Mouse (Mus musculus) midbrain, embryonic 16.5 days (tissue): Measurements from ENCODE around the gene Creb3l4. TPM values are rescaled to one million over a fixed set of nuclear protein-coding genes. Genes with fewer than 3 reads are reported as not detected.

Experiments used
- ATAC-seq: fragments of 200-750 bp; cut with Nextera tagmentation; 2 replicates; pipeline ENCODE4 v1.8.0; 2017; ENCODE audit warnings: moderate TSS enrichment
- H3K27ac ChIP-seq: fragments of 300-500 bp; sonication (generic); 2 replicates; pipeline ENCODE4 v1.5.1; 2014; ENCODE audit warnings: mild to moderate bottlenecking, low read length, mixed read lengths
- H3K27me3 ChIP-seq: fragments of 300-500 bp; sonication (generic); 2 replicates; pipeline ENCODE4 v1.6.1; 2014; ENCODE audit warnings: low read depth, low read length, mixed read lengths; ENCODE audit not compliant: control insufficient read depth, insufficient read depth
- H3K36me3 ChIP-seq: fragments of 300-500 bp; sonication (generic); 2 replicates; pipeline ENCODE4 v1.6.1; 2014; ENCODE audit warnings: mild to moderate bottlenecking, low read length, moderate library complexity, mixed read lengths; ENCODE audit not compliant: control insufficient read depth, insufficient read depth
- H3K4me1 ChIP-seq: fragments of 300-500 bp; sonication (generic); 2 replicates; pipeline ENCODE4 v1.6.1; 2014; ENCODE audit warnings: mild to moderate bottlenecking, low read length, mixed read lengths; ENCODE audit not compliant: control insufficient read depth, insufficient read depth
- H3K4me2 ChIP-seq: fragments of 300-500 bp; sonication (generic); 2 replicates; pipeline ENCODE4 v1.6.1; 2014; ENCODE audit warnings: mild to moderate bottlenecking, low read length, mixed read lengths
- H3K4me3 ChIP-seq: fragments of 300-500 bp; sonication (generic); 2 replicates; pipeline ENCODE4 v1.5.1; 2014; ENCODE audit warnings: low read depth, mild to moderate bottlenecking, low read length, moderate library complexity, mixed read lengths
- H3K9ac ChIP-seq: fragments of 300-500 bp; sonication (generic); 2 replicates; pipeline ENCODE4 v1.6.1; 2014; ENCODE audit warnings: low read depth, low read length, mixed read lengths
- H3K9me3 ChIP-seq: fragments of 300-500 bp; sonication (generic); replicated peaks from 2 replicates; pipeline ENCODE4 v1.6.1; 2014; ENCODE audit warnings: mild to moderate bottlenecking, low read length, mixed read lengths; ENCODE audit not compliant: control insufficient read depth, poor library complexity, severe bottlenecking
- WGBS: fragments of 180-500 bp; shearing (Covaris S2); extraction: QIAGEN DNeasy Blood & Tissue Kit; methylation state at CpG from one replicate; pipeline ENCODE4 v1.1.7; 2014; 5-methylcytosine and 5-hydroxymethylcytosine counted together
- polyA plus RNA-seq: library from polyadenylated mRNA; unstranded; fragments of >200 nt; fragmentation: Nextera tagmentation; extraction: Ambion mirVana; gene quantifications from 2 replicates; pipeline ENCODE4 v1.2.1, GENCODE M21; 2015

Creb3l4 gene
- polyA plus RNA-seq, 1 experiment from 2014 or later: 1.1 TPM

DNA sequence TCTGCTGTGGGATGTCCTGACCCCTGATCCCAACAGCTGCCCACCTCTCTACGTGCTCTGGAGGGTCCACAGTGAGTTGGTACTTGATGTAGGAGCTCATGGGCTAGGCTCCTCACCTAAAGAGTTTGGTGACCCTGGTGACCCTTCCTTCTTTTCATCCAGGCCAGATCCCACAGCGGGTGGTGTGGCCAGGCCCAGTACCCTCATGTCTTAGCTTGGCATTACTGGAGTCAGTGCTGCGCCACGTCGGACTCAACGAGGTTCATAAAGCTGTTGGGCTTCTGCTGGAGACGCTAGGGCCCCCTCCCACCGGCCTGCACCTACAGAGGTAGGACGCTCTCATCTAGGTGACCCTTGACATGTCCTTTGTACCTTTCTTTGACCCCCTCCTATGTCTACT, 35.9 kb upstream of the Creb3l4 start:
- WGBS: 95% methylated on average over 9 of the region's 9 CpGs
- no peaks in the 10 kb centered on the region for H3K9me3 ChIP-seq
- no peaks in the 10 kb centered on the region for H3K27me3 ChIP-seq
- no peak overlapping the region for H3K4me3 ChIP-seq
- H3K4me2 ChIP-seq: no peak overlapping the region
- H3K9ac ChIP-seq: no peak overlapping the region
- no peak for ATAC-seq
- peaks cover 34% of the 10 kb centered on the region for H3K36me3 ChIP-seq
- H3K27ac ChIP-seq: no peak overlapping the region
- no peaks in the 10 kb centered on the region for H3K4me1 ChIP-seq

- no peak overlapping the region for H3K9ac ChIP-seq
- peaks cover 34% of the 10 kb centered on the region for H3K36me3 ChIP-seq
- ATAC-seq: no peak
- no peaks in the 10 kb centered on the region for H3K27me3 ChIP-seq
- no peaks in the 10 kb centered on the region for H3K9me3 ChIP-seq
- no peak overlapping the region for H3K4me2 ChIP-seq
- H3K4me1 ChIP-seq: no peaks in the 10 kb centered on the region
- H3K27ac ChIP-seq: no peak overlapping the region
- H3K4me3 ChIP-seq: no peak overlapping the region
- 96% methylated on average over 10 of the region's 10 CpGs for WGBS
Measured at GRCm38 (mm10) chr3:90278211-90278610, 34.9 kb upstream of the Creb3l4 start.

DNA sequence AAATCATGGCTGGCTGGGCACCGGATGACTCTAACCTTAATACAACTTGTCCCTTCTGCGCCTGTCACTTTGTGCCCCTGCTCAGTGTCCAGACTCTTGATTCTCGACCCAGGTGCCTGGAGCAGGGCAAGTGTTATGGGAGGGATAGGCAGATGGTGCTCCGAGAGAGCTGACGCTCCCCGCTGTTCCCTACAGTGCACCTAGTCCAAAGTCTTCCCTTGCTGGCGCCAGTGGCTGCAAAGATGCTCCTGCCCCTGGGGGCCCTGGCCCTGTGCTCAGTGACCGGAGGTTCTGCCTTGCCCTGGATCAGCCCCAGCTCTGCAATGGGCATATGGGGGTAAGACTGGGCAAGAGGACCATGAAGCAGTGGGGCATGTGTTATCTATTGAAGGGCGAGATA, 34.5 kb upstream of the Creb3l4 start:
- no peak overlapping the region for H3K4me2 ChIP-seq
- H3K27ac ChIP-seq: no peak overlapping the region
- H3K4me1 ChIP-seq: no peaks in the 10 kb centered on the region
- 90% methylated on average over 9 of the region's 9 CpGs for WGBS
- H3K27me3 ChIP-seq: no peaks in the 10 kb centered on the region
- no peak overlapping the region for H3K9ac ChIP-seq
- no peaks in the 10 kb centered on the region for H3K9me3 ChIP-seq
- H3K4me3 ChIP-seq: no peak overlapping the region
- no peak for ATAC-seq
- H3K36me3 ChIP-seq: peaks cover 36% of the 10 kb centered on the region

- no peak for ATAC-seq
- no peak overlapping the region for H3K4me3 ChIP-seq
- WGBS: 47% methylated on average over 16 of the region's 16 CpGs
- H3K4me1 ChIP-seq: no peaks in the 10 kb centered on the region
- no peak overlapping the region for H3K4me2 ChIP-seq
- H3K9ac ChIP-seq: no peak overlapping the region
- no peaks in the 10 kb centered on the region for H3K9me3 ChIP-seq
- no peaks in the 10 kb centered on the region for H3K27me3 ChIP-seq
- H3K36me3 ChIP-seq: peaks cover 40% of the 10 kb centered on the region
- no peak overlapping the region for H3K27ac ChIP-seq
Measured at GRCm38 (mm10) chr3:90276858-90277257, 33.5 kb upstream of the Creb3l4 start.

DNA sequence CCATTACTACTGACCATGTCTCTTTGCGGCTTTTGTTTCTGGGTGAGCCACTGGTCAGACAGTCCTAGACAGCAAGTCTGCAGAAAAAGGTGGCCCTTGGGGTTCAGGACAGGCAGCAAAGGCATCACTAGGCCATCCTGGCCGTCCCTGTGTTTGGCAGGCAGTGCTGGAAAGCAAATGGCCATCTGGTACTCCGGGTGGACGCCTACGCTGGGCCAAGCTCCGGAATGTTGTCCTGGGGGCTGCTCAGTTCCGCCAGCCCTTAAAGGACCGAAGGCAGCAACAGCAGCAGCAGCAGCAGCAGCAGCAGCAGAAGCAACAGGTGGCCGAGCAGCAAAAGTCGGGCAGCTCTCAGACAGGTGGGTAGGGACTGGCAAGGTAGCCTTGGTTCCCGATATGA, 32.0 kb upstream of the Creb3l4 start:
- Histone ChIP-seq H3K9me3 (no peaks in the 10 kb centered on the region), H3K27me3 (no peaks in the 10 kb centered on the region), H3K9ac (no peak overlapping the region), H3K36me3 (peaks cover 31% of the 10 kb centered on the region), H3K4me1 (no peaks in the 10 kb centered on the region), H3K27ac (no peak overlapping the region), H3K4me3 (no peak overlapping the region), H3K4me2 (no peak overlapping the region)
- no peak for ATAC-seq
- 93% methylated on average over 11 of the region's 11 CpGs for WGBS

DNA sequence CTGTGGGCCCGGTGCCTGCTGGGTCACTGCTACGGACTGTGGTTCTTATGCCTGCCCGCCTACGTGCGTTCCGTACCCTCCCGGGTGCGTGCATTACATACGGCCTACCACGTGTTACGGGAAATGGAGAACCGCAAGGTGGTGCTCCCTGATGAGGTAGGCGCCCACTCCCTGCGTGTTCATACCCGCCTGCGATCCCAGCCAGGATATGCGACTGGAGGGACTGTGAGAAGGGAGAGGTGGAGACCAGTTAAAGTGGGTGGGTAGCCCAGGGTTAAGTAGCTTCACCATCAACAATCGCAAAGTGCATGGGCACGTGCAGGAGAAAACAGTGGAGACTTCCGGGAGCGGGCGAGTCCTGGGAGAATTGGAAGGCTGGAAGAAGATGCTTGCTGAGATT, 30.5 kb upstream of the Creb3l4 start:
- H3K9ac ChIP-seq: no peak overlapping the region
- no peak overlapping the region for H3K4me2 ChIP-seq
- no peaks in the 10 kb centered on the region for H3K9me3 ChIP-seq
- no peak overlapping the region for H3K27ac ChIP-seq
- peaks cover 23% of the 10 kb centered on the region for H3K36me3 ChIP-seq
- no peaks in the 10 kb centered on the region for H3K4me1 ChIP-seq
- WGBS: 94% methylated on average over 22 of the region's 22 CpGs
- no peak for ATAC-seq
- no peak overlapping the region for H3K4me3 ChIP-seq
- no peaks in the 10 kb centered on the region for H3K27me3 ChIP-seq

DNA sequence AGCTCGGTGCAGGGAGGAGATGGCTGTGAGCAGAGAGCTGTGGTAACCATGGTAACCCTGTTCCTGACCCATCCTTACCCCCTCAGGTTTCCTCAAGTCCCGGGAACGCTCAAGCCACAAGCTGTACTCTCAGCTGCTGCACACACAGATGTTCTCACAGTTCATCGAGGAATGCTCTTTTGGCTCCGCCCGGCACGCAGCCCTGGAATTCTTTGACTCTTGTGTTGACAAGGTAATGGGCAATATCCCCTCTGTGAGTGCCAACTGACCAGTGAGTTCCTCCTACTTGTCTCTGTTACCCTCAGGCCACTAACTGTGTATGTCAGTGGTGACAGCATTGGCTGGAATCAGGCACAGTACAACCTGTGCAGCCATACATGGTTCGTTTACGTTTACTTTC, 28.9 kb upstream of the Creb3l4 start:
- no peak overlapping the region for H3K4me2 ChIP-seq
- ATAC-seq: no peak
- H3K27ac ChIP-seq: no peak overlapping the region
- H3K9ac ChIP-seq: no peak overlapping the region
- H3K4me1 ChIP-seq: no peaks in the 10 kb centered on the region
- H3K9me3 ChIP-seq: no peaks in the 10 kb centered on the region
- H3K36me3 ChIP-seq: peaks cover 17% of the 10 kb centered on the region
- WGBS: 73% methylated on average over 9 of the region's 9 CpGs
- no peak overlapping the region for H3K4me3 ChIP-seq
- no peaks in the 10 kb centered on the region for H3K27me3 ChIP-seq

DNA sequence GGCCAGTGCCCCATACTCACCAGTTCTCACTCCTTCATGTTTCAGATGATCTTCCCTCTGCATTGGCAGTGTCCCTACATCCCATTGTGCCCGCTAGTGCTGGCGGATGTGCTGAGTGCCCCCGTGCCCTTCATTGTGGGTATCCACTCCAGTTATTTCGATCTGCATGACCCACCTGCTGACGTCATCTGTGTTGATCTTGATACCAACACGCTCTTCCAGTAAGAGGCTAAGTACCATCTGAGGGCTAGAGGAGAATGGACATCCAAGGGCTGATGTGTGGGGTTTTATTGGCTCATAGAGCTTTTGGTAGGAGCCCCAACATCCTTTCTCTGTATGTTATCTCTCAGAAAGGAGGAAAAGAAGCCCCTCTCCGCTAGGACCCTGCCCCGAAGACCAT, 27.5 kb upstream of the Creb3l4 start:
- peaks cover 6% of the 10 kb centered on the region for H3K36me3 ChIP-seq
- ATAC-seq: no peak

GRCm38 (mm10) chr3:90268971-90269370, 25.7 kb upstream of the Creb3l4 start:
- Histone ChIP-seq H3K27me3 (no peaks in the 10 kb centered on the region), H3K4me3 (no peak overlapping the region), H3K27ac (no peak overlapping the region), H3K4me1 (peaks cover 10% of the 10 kb centered on the region), H3K4me2 (no peak overlapping the region), H3K9ac (no peak overlapping the region), H3K36me3 (peaks cover 6% of the 10 kb centered on the region), H3K9me3 (no peaks in the 10 kb centered on the region)
- no peak for ATAC-seq
- 89% methylated on average over 16 of the region's 16 CpGs for WGBS

More for the DNA sequence above, 27.5 kb upstream of the Creb3l4 start:
- H3K9ac ChIP-seq: no peak overlapping the region
- H3K27ac ChIP-seq: no peak overlapping the region
- H3K27me3 ChIP-seq: no peaks in the 10 kb centered on the region
- H3K4me1 ChIP-seq: peaks cover 10% of the 10 kb centered on the region
- no peak overlapping the region for H3K4me2 ChIP-seq
- H3K4me3 ChIP-seq: no peak overlapping the region
- WGBS: 94% methylated on average over 8 of the region's 8 CpGs
- no peaks in the 10 kb centered on the region for H3K9me3 ChIP-seq

GRCm38 (mm10) chr3:90268190-90268589, 24.9 kb upstream of the Creb3l4 start:
- Histone ChIP-seq H3K27me3 (no peaks in the 10 kb centered on the region), H3K4me1 (peaks cover 10% of the 10 kb centered on the region), H3K9ac (no peak overlapping the region), H3K27ac (no peak overlapping the region), H3K4me3 (no peak overlapping the region), H3K4me2 (no peak overlapping the region), H3K9me3 (no peaks in the 10 kb centered on the region), H3K36me3 (peaks cover 13% of the 10 kb centered on the region)
- 97% methylated on average over 11 of the region's 11 CpGs for WGBS
- ATAC-seq: no peak
